Mouse (Mus musculus) heart, postnatal 10 days (tissue): Measurements from ENCODE around the gene Crtc3. TPM values are rescaled to one million over a fixed set of nuclear protein-coding genes. Genes with fewer than 3 reads are reported as not detected.

Source experiments
- DNase-seq, 2 experiments: peaks; one replicate each; pipeline ENCODE4 v3.0.0; 2021
- intact Hi-C: fragments of 180-260 bp; cut with DNase I; formaldehyde crosslinking; loops from one replicate; pipeline ENCODE4 v1.15.1; 2025
- total RNA-seq, 2 experiments: library from RNA; stranded (reverse); gene quantifications; 2 replicates each; pipeline ENCODE4 v1.2.3; 2021

The Crtc3 gene
- total RNA-seq, 2 experiments from 2014 or later = 20.6 to 20.7 TPM

DNA sequence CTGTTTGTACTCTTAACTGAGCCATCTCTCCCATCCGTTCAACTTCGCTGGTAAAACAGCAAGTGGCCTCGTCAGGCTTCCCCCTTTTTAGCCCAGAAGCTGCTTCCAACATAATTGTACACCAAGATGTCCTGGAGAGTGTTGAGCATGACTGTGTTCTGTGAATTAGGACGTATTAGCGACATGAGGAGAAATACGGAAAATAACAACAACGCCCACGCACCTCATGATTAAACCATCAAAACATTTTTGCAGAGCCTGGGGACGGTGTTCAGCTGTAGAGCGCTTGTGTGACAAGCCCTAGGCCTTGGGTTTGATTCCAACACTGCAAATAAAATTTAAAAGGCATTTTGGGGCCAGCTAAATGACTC is 529 bp upstream of the Crtc3 start:
- peak; percentile 55 for DNase-seq
- intact Hi-C loops = loop anchor here (2.0 to 5.0 kb wide), 4 partner anchors 37 to 102 kb away; no protein-coding TSS in a partner anchor

DNA sequence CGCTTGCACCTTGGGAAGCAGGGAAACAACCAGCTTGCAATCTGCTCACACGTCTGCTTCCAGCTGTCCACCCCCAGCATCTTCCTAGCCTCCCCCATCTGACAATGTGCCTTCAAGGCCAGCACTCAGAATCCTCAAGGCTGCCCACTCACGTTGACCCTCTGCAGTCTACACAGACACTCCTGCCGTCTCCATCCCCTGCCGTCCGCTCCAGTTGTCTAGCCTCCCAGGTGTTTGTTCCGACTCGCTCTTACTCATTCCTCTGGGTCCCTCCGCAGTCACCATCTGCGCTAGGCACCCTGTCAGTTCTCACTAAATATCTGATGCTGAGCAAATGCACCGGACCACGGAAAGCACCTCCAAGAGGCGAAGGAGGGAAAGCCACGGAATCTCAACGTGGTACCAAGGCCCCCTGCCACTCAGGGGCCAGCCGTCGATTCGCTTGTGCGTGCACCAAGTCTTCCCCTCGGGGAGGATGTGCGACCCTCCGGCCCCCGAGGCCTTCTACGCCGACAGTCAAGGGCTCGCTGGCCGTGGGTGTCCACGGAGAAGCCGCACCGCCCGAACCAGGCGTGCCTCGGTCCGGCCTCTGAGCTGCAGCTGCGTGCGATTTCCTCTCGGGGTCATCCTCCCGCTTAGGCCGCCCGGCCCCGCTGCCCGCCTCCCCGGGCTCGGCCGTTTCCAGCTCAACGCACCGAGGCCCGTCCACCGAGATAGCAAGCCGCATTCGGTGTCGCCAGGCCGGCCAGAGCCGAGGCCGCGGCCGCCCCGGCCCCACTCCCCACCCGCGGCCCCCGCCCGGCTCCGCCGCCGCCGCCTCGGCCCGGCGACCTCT is 739 bp downstream of the Crtc3 start:
- peak; percentile 77 for DNase-seq
- intact Hi-C loops = loop anchor here (2.0 to 5.0 kb wide), 5 partner anchors 21 to 101 kb away; no protein-coding TSS in a partner anchor

DNA sequence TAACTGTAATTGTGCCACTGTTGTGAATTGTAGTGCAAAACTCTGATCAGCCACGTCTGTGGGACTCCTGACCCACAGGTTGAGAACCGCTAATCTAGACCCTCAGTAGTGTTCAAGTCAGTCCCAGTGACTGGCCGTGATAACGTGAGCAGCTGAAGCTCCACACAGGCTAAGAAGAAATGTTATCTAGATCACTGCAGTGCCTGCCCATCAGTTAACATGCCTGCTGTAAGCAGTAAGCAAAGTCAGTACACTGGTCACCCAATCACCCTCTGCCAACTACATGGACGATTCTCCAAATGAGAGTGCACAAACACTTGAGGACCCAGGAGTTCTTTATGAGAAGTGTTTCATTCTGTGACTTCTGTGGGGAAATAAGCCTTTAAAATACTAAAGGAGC is 3.0 kb downstream of the Crtc3 start:
- no peak for DNase-seq
- intact Hi-C loops = loop anchor here (2.0 to 5.0 kb wide), 4 partner anchors 19 to 98 kb away; no protein-coding TSS in a partner anchor

DNA sequence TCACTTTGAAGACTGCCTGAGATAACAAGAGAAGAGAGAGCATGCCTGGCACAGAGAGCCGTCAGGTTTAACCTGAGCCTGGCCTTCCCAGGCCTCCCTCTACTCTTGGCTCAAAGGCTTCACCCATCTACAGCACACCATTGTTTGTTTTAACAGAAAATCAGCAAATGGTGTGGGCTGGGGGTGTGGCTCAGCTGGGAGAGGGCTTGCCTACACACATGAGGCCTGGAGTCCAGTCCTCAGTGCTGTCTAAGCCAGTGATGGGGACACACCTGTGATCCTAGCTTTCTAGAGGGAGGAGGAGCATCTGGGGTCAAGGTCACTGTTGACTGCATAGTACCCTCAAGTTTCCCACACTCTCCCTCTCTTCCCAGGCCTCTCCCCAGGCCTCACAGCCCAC is 6.0 kb downstream of the Crtc3 start:
- intact Hi-C loops = no loop called here
- DNase-seq = no peak

DNA sequence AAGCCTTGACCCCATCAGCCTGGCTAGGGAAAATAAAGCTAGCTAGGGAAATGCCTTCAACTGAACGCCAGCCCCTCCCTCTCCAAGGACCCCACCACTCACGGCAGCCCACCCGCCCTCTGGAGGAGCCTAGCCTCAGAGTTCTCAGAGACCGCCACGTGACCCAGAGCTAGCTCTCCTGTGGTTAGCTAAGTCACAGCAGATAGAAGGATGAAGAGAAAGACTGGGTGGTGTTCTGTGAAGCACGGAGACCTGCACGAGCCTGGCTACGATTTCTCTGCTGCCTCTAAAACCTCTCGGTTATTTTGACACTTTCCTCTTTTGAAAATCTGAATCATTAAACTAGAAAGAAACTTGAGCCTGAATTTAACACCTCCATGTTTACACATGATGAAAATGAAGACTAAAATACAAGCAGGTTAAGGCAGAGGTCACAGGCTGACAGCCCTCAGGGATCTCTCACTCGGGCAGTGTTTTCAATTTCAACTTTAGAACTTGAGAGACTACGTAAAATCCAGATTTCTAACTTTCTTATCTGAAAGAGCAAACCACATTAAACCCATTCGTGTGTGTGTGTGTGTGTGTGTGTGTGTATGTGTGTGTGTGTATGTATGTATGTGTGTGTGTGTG is 8.3 kb downstream of the Crtc3 start:
- no peak for DNase-seq
- intact Hi-C loops = no loop called here

DNA sequence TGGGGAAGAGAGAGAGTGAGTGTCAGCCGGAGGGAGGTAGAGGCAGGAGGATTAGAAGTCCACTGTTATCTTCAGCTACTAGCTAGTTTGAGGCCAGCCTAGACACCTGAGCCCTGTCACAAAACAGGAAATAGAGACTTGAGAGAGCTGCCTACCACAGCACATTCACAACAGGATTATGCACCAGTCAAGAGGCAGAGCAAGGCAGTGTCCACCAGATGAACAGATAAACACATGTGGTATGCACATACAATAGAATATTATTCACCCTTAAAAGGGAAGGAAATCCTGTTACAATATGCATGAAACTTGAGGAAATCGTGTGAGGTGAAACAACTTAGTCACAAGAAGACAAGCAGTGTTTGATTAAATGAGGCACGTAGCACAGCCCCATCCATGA is 16.4 kb downstream of the Crtc3 start:
- intact Hi-C loops = no loop called here
- DNase-seq = no peak

DNA sequence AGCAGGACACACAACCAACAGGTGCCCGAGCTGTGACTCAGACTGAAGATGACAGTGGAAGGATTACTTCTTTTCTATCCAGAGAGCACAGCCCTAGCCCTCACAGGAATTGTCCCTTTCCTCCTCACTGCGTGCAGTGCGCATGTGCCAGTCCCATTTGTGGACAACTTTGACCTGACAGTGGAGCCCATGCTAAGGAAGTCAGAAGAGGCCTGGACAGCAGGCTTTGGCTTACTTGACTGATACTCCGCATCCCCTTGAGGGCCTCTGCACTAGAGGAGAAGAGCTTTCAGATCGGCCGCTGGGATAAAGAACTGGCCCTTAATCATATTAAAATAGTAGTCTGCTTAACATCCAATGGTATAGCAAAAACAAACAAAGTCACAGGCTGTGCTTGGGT is 17.8 kb downstream of the Crtc3 start:
- intact Hi-C loops = no loop called here
- no peak for DNase-seq

DNA sequence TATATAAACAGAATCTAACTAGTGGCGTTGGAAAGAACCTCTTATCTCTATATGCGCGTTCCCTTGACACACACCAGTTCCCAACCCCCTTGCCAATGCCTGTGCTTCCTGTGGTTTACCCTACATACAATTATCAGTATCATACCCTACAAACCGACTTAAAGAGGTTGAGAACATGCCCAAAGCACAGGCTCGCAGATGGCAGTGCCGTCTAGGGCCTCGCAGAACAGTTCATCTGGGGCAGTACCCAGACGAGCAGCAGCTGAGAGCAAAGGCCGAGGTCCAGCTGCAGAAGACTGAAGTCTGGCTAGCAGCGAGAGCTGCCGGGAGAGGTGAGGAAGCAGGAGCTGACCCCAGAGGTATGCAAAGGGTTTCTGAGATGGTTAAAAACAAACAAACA is 21.5 kb downstream of the Crtc3 start:
- intact Hi-C loops = loop anchor here (2.0 kb wide), 1 partner anchor 20 kb away; no protein-coding TSS in a partner anchor
- no peak for DNase-seq

DNA sequence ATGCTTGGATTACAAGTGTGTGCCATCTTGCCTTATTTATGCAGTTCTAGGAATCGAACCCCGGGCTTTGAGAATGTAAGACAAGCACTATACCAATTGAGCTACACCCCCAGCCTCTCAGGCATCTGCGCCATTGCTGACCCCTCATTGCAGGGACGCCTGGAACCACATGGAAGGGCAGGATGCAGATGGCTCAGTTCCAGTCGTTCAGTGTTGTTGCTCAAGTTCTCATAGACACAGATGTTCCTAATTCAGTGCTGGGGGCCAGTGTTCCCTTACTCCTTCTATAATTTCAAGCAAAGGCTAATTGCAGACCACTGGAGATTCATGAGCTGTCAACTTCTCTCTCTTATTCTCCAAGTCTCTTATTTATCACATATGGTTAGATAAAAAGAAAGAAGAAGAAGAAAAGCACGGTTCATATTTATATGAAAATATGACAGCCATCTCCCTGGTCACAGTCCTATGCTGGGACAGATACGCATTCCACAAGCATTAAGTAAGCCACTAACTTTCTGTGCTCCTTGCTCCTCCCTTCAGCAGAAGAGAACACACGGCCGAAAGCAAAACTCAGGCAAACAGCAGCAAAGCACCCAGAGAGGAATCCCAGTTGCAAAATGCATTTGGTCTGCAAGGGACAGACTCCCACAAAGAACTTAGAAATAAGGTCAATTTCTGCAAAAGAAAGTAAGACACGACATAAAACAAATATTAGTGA is 22.3 kb downstream of the Crtc3 start:
- intact Hi-C loops = loop anchor here (2.0 kb wide), 1 partner anchor 20 kb away; no protein-coding TSS in a partner anchor

DNA sequence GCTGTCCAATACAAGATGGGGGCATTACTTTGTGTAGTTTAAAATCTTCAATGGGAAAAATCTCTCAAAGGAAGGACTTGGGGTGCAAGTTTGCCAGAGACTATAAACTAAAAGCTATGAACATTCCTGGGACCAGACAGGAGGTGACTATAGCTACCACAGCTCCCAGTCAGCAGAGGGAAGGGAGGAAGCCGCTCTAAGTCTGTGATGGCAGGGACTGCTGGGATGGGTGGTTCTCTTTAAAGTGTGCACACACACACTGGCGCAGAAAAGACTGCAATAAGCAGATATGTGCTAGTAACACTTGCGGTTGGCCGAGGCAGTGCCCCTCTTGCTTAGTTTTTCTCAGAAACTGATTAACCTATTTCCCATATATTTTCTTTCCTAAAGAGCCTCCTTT is 27.6 kb downstream of the Crtc3 start:
- DNase-seq = no peak
- intact Hi-C loops = no loop called here

More for the DNA sequence above, 22.3 kb downstream of the Crtc3 start:
- peak; percentile 61 to 65 for DNase-seq

DNA sequence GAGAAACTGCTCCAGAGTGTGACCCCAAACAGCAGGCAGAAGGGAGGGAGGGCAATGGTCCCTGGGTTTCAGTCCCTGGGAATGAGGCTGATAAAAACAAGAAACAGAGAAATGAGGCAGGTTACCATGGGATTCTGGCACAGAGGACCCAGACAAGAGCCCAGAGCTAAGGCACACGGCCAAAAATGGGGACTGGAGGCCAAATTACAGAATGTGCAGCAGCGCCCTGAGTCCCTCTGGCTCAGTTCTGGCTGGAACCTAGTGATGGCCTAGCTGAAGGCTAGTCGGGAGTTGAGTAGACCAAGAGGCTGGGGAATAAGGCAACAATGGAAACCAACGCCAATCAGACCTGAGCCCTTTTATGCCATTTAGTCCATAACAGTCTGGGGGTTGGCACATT is 28.1 kb downstream of the Crtc3 start:
- intact Hi-C loops = no loop called here
- DNase-seq = peak; percentile 89 to 91

DNA sequence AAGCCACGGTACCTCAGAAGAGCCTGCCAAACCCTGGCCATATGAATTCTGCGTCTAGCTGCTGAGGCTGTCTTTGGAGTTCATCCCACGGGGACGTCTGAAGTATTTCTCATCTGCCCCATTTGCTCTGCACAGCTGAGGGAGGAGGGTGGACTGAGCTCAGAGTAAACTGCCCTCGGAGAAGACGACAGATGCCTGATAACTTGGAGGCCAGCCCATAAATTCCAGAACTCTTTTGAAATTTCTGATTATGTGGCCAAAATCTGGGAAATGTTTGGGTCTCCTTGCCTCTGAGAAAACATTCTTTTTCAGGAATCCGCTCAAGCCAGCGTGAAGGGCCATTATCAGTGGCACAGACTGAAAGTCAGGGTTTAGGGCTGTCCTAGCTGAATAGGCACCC is 30.8 kb downstream of the Crtc3 start:
- intact Hi-C loops = loop anchor here (5.0 kb wide), 1 partner anchor 41 kb away; no protein-coding TSS in a partner anchor
- DNase-seq = peak; percentile 73 to 75

DNA sequence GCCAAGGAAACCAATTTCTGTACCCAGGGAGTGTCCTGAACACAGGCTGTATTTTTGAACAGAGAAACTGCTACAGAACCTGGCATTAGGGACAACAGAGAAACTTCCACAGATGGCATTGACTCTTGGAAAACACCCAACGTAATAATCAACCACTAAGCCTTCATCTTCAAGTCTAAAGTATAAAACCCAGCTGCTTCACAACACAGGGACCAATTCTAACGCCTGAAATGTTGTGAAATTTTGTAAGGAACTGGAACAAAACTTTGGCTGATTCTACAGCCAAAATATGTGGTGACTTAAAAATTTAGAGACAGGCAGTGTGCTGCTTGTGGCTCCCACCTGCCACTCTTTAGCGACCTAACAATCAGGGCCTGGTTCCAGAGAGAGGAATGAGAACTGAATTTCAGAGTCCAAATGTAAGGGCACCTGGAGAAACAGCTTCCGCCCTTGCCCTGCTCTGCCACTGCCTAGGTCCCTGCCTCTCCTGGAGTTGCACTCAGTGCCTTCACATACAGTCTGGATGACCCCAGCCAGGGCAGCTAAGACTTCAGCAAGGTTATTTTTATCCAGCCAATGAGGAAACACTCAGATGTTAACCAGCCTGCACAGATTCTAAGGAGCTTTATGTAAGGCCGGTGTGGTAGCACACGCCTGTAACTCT is 33.2 kb downstream of the Crtc3 start:
- intact Hi-C loops = loop anchor here (5.0 kb wide), 1 partner anchor 38 kb away; no protein-coding TSS in a partner anchor
- peak; percentile 60 to 67 for DNase-seq

DNA sequence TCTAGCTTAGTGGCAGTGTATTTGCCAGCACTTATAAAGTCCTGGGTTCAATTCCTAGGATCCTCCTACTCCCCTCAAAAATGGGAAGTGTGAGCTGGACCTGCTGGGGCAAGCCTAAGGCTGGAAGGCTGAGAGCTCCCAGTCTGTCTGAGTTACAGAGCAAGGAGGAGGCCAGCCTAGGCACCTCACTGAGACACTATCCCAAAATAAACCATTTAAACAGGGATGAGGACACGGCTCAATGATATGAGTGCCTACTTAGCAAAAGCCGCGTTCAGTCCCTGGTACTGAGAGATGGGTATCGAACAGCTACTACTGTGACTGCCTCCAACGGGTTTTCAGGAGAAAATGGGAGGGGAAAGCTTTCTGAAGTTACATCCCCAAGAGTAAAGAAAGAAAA is 33.8 kb downstream of the Crtc3 start:
- intact Hi-C loops = loop anchor here (5.0 kb wide), 2 partner anchors 32 to 38 kb away; partner anchors contain the start of gene Crtc3

DNA sequence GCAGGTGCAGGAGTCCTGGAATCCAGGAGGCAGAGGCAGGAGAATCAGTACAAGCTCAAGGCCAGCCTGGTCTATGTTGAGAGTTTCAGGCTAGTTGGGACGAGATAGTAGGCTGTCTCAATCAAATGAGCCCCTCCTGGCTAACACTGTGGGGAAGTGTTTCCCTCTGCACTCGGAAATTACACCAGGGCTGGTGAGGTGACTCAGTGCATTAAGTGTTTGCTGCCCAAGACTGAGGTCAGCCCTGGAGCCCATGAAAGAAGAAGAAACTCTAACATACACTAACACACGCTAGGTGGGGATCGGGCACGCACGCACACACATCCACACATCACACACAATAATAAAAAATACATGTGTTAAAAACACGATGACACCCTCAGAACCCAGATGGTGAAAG is 34.3 kb downstream of the Crtc3 start:
- intact Hi-C loops = loop anchor here (5.0 kb wide), 1 partner anchor 33 kb away; the partner anchor contains the start of gene Crtc3
- no peak for DNase-seq

More for the DNA sequence above, 33.8 kb downstream of the Crtc3 start:
- DNase-seq = no peak

DNA sequence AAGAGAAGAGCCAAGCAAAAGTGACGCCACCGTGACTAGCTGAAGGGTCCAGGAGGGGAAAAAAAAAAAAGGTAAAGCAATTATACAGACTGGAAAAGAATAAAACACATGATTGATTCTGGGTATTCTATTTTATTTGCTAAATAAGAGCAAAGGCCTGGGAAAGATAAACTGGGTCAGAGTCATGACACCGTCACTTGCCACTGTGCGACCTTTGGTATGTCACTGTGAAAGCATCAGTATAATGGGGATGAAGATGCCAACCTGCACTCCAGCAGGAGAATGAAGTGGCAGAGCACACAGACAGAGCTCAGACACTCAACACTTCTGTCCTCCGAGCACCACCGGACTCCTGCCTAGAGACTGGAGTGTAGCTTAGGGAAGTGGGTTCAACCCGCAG is 34.7 kb downstream of the Crtc3 start:
- intact Hi-C loops = loop anchor here (5.0 kb wide), 1 partner anchor 33 kb away; the partner anchor contains the start of gene Crtc3

DNA sequence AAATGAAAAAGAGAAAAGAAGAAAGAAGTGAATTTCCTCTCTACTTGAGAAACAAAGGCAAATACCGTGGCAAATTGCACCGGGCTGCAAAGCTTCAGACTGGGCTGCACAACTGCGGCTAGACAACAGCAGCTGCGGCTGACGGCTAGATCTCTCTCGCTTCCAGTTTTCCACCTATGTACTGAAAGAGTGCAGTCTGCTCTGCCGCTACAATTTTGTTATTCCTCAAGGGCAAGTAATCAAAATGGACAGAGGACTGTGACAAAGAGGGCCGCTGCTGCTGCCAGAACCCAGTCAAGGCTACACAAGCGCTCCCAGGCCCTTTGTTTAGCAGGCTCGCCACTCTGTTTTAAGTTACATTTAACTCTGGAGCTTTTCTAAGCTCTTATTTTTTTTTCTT is 35.6 kb downstream of the Crtc3 start:
- intact Hi-C loops = loop anchor here (5.0 kb wide), 1 partner anchor 34 kb away; the partner anchor contains the start of gene Crtc3
- DNase-seq = no peak

More for the DNA sequence above, 34.7 kb downstream of the Crtc3 start:
- no peak for DNase-seq

DNA sequence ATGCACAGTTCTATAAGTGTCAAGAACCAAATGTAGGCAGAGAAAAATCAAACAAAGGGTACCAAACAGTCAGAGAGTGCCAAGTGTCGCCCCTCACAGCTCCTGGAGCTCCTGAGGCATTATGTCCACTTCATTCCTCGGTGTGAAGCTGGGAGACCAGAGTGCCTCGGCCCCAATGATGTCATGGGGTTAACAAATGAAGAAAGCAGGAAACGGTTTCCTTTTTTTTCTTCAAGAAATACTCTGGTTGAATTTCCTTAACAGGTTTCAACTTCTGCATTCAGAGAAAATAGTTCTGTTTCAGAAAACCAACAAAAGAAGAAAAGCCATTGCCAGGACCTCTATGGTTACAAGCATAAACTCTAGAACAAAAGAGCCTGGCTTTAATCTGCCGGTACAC is 36.4 kb downstream of the Crtc3 start:
- intact Hi-C loops = loop anchor here (5.0 kb wide), 1 partner anchor 35 kb away; the partner anchor contains the start of gene Crtc3
- DNase-seq = no peak

DNA sequence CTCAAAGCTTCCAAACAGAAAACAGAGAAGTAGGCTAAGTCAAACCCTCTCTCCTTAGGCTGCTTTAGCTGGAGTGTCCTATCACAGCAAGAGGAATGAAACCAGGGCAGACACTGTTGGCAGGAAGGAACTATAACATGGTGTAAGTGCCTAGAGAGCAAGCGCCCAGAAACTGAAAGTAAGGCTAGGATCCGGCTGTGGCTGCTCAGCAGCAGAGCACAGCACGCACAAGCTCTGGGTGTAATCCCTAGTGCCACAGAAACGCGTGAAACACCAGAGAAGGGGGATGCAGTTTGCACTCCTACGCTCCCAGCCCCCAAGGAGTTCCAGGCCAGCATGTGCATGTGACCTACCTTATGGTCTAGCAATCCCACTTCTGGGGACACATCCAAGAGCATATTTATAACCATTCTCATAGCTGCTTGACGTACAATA is 41.2 kb downstream of the Crtc3 start:
- intact Hi-C loops = no loop called here
- peak; percentile 60 to 71 for DNase-seq
